Mouse (Mus musculus) layer of hippocampus, postnatal 25 days (tissue): ENCODE measurements around the gene Chic2. TPM values are rescaled to one million over a fixed set of nuclear protein-coding genes. Genes with fewer than 3 reads are reported as not detected.

Source experiments
- DNase-seq, 2 experiments: peaks; one replicate each; pipeline ENCODE4 v3.0.0; 2022; ENCODE audit warnings: mixed read lengths in 2 of 2, low spot score in 1 of 2; ENCODE audit errors: extremely low spot score in 1 of 2
- total RNA-seq, 2 experiments: library from RNA; stranded (reverse); gene quantifications; 2 replicates each; pipeline ENCODE4 v1.2.3; 2021

Chic2 gene
- total RNA-seq, 2 experiments from 2014 or later, result 21.4 to 26.1 TPM

DNA sequence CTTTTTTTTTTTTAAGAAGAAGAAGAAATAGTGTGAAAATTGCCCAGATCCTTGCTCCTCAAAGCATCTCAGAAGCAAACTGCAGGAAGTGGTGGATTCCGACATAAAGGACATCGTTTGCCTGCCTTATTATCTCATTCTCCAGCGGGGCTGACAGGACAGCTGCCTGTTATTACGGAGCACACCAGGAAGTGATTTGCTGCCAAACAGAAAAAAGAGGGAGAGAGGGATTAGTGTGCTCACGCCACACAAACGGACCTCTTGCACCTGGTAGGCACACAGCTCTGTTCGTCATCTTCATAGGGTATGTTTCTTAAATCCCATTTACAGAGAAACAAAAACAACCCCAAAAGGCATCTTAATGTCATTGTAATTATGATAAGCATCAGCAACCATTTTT lies 64.4 kb downstream of the Chic2 start:
- DNase-seq, result no peak

GRCm38 (mm10) chr5:74979586-74979985 lies 65.0 kb downstream of the Chic2 start:
- DNase-seq, result no peak

DNA sequence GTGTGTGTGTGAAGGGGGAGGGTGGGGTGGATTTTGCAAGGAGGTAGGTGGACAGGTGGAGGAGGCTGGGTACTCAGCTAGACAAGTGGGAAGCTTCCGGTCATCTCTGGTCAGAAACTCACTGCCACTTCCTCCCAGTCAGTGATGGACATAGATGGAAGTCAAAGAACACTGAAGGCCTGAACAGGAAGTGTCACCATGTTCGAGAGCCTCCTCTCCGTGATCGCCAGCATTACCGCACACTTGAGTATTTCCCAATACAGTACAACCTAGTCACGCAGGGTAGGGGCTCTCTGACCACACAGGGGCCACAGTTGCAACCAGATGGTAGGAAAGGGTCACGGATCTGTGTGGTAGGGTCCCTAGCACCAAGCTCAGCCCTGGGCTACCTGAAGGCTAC lies 69.1 kb downstream of the Chic2 start:
- DNase-seq, result no peak

GRCm38 (mm10) chr5:74974726-74975411 lies 69.7 kb downstream of the Chic2 start:
- DNase-seq, result peak; percentile 14 to 22

GRCm38 (mm10) chr5:74974061-74974581 lies 70.5 kb downstream of the Chic2 start:
- DNase-seq, result no peak

GRCm38 (mm10) chr5:74971418-74971817 lies 73.2 kb downstream of the Chic2 start:
- no peak for DNase-seq

- no peak for DNase-seq
Observed at GRCm38 (mm10) chr5:74969341-74969740, 75.2 kb downstream of the Chic2 start.

DNA sequence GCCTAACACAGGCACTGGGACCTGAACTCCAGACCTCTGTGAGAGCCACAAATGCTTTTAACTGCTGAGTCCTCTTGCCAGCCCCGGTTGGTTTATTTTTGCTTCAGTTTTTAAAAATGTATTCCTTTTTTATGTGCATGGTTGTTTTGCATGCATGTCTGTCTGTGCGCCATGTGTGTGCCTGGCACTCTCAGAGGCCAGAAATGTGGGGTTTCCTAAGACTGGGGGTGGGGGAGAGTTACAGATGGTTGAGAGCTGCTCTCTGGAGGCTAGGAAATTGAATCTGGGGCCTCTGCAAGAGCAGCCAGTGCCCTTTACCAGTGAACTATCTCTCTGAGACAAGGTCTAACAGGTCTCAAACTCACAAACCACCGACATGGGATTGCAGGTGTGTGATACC lies 76.7 kb downstream of the Chic2 start:
- no peak for DNase-seq

DNA sequence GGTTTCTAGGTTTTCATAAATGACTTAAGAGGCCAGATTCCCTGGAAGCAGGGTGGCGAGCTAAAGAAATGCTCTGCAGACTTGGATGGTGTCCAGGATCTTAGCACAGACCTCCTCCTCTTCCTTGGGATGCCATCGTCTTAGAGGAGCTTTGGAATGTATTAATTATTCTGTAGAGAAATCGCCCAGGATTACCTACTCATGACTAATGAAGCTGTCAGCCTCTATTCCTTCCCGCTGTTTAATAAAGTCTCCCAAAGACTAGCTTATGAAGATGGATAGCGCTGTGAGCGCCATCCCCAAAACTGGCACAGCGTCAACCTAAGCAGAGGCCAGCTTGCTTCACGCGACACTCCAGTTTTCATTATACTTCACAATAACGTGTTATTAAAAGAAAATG lies 77.7 kb downstream of the Chic2 start:
- DNase-seq, result no peak

DNA sequence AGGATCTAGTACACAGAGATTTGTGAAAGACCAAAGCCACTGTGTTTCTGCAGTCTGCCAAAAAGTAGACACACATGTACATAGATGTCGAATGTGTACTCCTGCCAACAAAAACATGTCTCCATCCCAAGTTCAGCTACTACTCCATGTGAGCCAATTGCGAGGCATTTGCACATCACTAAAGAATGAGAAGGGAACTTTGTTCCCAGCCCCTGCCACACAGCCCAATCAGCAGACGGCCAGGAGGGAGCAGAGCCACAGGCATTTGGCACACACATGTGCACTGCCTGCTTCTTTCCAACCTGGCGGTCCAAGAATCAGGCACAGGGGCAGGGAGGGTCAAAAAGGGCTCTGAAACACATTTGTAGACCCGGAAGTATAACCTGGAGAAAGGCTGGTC lies 81.8 kb downstream of the Chic2 start:
- DNase-seq, result no peak

- peak in 1 of 2 experiments; percentile 67 for DNase-seq
Observed at GRCm38 (mm10) chr5:74960840-74961543, 83.6 kb downstream of the Chic2 start.

GRCm38 (mm10) chr5:74960306-74960705 lies 84.3 kb downstream of the Chic2 start:
- DNase-seq, result no peak

DNA sequence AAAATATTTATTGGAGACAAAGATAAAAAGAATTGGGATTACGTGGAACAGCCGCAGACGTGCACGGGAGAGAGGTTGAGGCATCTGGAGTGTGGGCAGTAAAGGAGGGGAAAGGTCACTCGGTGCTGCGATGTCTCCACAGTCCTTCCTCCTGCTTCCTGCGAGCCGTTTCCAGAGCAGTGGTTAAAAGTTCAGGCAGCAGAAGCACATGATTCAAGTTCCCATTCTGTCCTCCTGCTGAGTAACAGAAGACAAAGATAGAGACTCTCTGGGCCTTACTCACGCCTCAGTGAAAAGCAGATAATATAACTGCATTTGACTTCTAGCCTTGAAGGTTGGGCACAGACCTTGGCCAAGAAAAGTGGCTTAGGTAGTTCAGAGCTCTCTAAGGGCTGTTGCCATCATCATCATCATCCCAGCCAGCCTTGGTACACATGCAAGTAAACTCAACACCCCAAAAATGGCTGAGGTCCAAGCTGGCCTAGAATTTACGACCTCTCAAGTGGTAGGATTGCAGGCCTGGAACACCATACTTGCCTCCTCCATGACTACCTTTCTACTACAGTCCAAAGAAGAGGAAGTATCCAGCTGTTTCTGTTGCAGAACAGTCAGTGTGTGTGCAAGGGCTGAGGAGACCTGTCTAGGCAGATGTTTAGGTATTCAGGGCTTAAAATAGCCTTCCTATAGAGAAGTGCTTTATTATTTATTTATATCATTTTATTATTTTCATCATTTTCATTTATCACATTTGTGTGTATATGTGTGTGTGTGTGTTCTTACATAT lies 87.1 kb downstream of the Chic2 start:
- no peak for DNase-seq

- DNase-seq, result no peak
Observed at GRCm38 (mm10) chr5:74956335-74956734, 88.2 kb downstream of the Chic2 start.

GRCm38 (mm10) chr5:74955565-74955964 lies 89.0 kb downstream of the Chic2 start:
- no peak for DNase-seq

- DNase-seq, result no peak
Observed at GRCm38 (mm10) chr5:74952938-74953337, 91.6 kb downstream of the Chic2 start.

GRCm38 (mm10) chr5:74951375-74951774 lies 93.2 kb downstream of the Chic2 start:
- DNase-seq, result no peak

DNA sequence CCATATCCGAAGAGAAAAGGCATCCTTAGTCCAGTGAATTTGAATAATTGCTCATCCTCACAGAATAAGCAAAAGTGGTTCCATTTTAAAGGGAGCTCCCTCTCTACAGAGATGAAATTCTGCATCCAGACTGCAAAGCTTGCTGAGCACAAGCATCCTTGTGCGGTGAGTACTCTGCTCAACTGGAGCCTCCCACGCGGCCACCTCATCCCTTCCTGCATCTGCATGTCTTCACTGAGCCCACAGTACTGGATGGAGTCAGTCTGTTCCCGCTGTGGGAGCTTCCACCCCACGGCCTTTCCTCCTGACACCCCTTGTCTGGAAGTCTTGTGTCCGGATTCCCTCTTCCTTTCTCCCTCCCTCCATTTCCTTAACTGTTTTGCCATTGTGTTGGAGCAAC lies 95.3 kb downstream of the Chic2 start:
- no peak for DNase-seq

- no peak for DNase-seq
Observed at GRCm38 (mm10) chr5:74948482-74948881, 96.1 kb downstream of the Chic2 start.
